Mouse (Mus musculus) hindbrain, postnatal 0 days (tissue): ENCODE data around the gene Dpf3. TPM values are rescaled to one million over a fixed set of nuclear protein-coding genes. Genes with fewer than 3 reads are reported as not detected.

Experiments
- ATAC-seq: fragments of 200-750 bp; cut with Nextera tagmentation; 2 replicates; pipeline ENCODE4 v1.8.0; 2017; ENCODE audit warnings: mild to moderate bottlenecking, moderate TSS enrichment, moderate library complexity
- DNase-seq: peaks from one replicate; pipeline ENCODE4 v3.0.0-alpha.2; 2015; ENCODE audit warnings: low spot score
- H3K27ac ChIP-seq: fragments of 300-500 bp; sonication (generic); 2 replicates; pipeline ENCODE4 v1.5.1; 2014; ENCODE audit warnings: mild to moderate bottlenecking
- H3K27me3 ChIP-seq: fragments of 300-500 bp; sonication (generic); 2 replicates; pipeline ENCODE4 v1.6.1; 2014; ENCODE audit warnings: low read length, mixed read lengths; ENCODE audit not compliant: insufficient read depth
- H3K36me3 ChIP-seq: fragments of 300-500 bp; sonication (generic); 2 replicates; pipeline ENCODE4 v1.6.1; 2014; ENCODE audit warnings: low read length, mixed read lengths; ENCODE audit not compliant: insufficient read depth
- H3K4me1 ChIP-seq: fragments of 300-500 bp; sonication (generic); 2 replicates; pipeline ENCODE4 v1.6.1; 2014; ENCODE audit warnings: antibody characterized with exemption, low read length, mixed read lengths; ENCODE audit not compliant: insufficient read depth
- H3K4me2 ChIP-seq: fragments of 300-500 bp; sonication (generic); 2 replicates; pipeline ENCODE4 v1.6.1; 2014; ENCODE audit warnings: low read depth, mild to moderate bottlenecking, low read length, moderate library complexity, mixed read lengths
- H3K4me3 ChIP-seq: fragments of 300-500 bp; sonication (generic); 2 replicates; pipeline ENCODE4 v1.5.1; 2014; ENCODE audit warnings: low read length
- H3K9ac ChIP-seq: fragments of 300-500 bp; sonication (generic); replicated peaks from 2 replicates; pipeline ENCODE4 v1.6.1; 2014; ENCODE audit warnings: mild to moderate bottlenecking, low read length, moderate library complexity, mixed read lengths
- H3K9me3 ChIP-seq: fragments of 300-500 bp; sonication (generic); 2 replicates; pipeline ENCODE4 v1.6.1; 2016; ENCODE audit warnings: low read length, mixed read lengths
- CTCF ChIP-seq: IDR thresholded peaks from 2 replicates; pipeline ENCODE4 v1.5.1; 2016; ENCODE audit warnings: antibody characterized with exemption, control low read depth, low read depth
- WGBS: fragments of 180-500 bp; shearing (Covaris S2); extraction: QIAGEN DNeasy Blood & Tissue Kit; methylation state at CpG from one replicate; pipeline ENCODE4 v1.1.7; 2014; 5-methylcytosine and 5-hydroxymethylcytosine counted together
- polyA plus RNA-seq: library from polyadenylated mRNA; unstranded; fragments of >200 nt; fragmentation: Nextera tagmentation; extraction: Ambion mirVana; gene quantifications from 2 replicates; pipeline ENCODE4 v1.2.1, GENCODE M21; 2015
- total RNA-seq: library from RNA; depleted of rRNA; stranded (reverse); fragments of >200 nt; gene quantifications from 2 replicates; pipeline ENCODE4 v1.2.3, GENCODE M21; 2014

Dpf3 gene
- total and polyA plus RNA-seq, 2 experiments from 2014 or later: 19.8 to 38.9 TPM

DNA sequence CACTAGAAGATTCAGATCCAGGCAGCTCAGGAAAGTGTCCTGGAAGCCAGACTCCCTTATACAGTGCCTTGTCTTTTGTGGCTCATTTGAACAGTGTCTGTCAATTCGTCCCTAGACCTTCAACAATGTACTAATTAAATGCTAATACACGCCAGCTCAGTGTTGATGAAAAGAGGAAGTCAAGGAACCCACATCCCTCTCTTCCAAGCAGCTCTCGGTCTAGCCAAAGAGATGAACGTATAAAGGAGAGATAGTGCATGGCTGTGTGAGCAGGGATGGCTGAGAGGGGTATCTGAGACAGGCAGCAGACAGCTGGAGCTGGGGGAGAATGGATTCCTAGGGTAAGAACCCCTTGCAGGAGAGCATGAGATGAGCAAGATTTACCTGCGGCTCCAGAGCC, 189.2 kb downstream of the Dpf3 start:
- no peak overlapping the region for H3K4me3 ChIP-seq
- H3K4me1 ChIP-seq: peaks cover 17% of the 10 kb centered on the region
- no peak for DNase-seq
- no peak overlapping the region for H3K27ac ChIP-seq
- no peak for TF ChIP-seq CTCF
- H3K27me3 ChIP-seq: no peaks in the 10 kb centered on the region
- no peak for ATAC-seq
- no peak overlapping the region for H3K4me2 ChIP-seq
- no peaks in the 10 kb centered on the region for H3K36me3 ChIP-seq
- no peaks in the 10 kb centered on the region for H3K9me3 ChIP-seq
- 82% methylated on average over 5 of the region's 5 CpGs for WGBS
- H3K9ac ChIP-seq: no peak overlapping the region

DNA sequence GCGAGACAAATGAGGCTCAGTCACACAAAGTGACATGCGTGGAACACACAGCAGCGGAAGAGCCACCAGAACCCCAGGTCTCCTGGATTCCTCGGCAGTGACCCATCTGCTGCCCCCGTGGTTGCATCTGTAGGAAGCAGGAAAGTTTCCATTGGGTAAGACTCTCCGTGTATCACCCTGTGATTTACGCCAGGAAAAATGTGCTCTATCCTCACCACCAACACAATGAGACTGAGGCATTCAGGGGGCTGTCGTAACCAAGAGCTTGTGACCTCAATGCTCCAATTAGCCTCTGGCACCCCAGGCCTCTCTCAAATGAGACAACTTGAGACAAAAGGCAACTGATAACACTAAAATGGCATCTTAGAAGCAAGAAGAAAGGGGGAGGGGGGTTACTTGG, 192.5 kb downstream of the Dpf3 start:
- no peaks in the 10 kb centered on the region for H3K36me3 ChIP-seq
- H3K9ac ChIP-seq: no peak overlapping the region
- 52% methylated on average over 8 of the region's 8 CpGs for WGBS
- no peak for TF ChIP-seq CTCF
- H3K4me2 ChIP-seq: no peak overlapping the region
- no peak overlapping the region for H3K4me3 ChIP-seq
- no peaks in the 10 kb centered on the region for H3K27me3 ChIP-seq
- H3K27ac ChIP-seq: no peak overlapping the region
- no peaks in the 10 kb centered on the region for H3K4me1 ChIP-seq
- no peak for ATAC-seq
- DNase-seq: no peak
- no peaks in the 10 kb centered on the region for H3K9me3 ChIP-seq

DNA sequence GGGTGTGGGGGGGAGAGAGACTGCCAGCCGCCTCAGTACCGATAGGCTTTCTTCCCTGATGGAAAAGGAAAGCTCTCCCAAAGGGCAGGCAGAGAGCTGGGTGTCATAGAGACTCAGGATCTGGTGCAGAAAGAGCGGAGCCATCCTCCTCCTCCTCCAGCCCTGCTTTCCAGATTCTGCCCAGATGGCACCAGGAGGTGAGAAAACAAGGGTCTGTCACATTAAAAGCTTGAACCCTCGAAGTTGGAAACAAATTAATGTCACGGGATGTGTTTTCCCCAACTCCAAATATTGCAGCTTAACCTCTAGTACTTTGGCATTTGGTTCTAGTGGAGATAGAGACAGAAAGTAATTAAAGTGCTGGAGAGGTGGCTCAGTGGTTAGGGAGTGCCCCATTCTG, 195.6 kb downstream of the Dpf3 start:
- Histone ChIP-seq H3K27ac (no peak overlapping the region), H3K36me3 (no peaks in the 10 kb centered on the region), H3K4me3 (no peak overlapping the region), H3K4me1 (no peaks in the 10 kb centered on the region), H3K27me3 (no peaks in the 10 kb centered on the region), H3K9ac (no peak overlapping the region), H3K9me3 (no peaks in the 10 kb centered on the region), H3K4me2 (no peak overlapping the region)
- TF ChIP-seq CTCF: no peak
- ATAC-seq (no peak), DNase-seq (no peak)
- WGBS: 74% methylated on average over 5 of the region's 5 CpGs

DNA sequence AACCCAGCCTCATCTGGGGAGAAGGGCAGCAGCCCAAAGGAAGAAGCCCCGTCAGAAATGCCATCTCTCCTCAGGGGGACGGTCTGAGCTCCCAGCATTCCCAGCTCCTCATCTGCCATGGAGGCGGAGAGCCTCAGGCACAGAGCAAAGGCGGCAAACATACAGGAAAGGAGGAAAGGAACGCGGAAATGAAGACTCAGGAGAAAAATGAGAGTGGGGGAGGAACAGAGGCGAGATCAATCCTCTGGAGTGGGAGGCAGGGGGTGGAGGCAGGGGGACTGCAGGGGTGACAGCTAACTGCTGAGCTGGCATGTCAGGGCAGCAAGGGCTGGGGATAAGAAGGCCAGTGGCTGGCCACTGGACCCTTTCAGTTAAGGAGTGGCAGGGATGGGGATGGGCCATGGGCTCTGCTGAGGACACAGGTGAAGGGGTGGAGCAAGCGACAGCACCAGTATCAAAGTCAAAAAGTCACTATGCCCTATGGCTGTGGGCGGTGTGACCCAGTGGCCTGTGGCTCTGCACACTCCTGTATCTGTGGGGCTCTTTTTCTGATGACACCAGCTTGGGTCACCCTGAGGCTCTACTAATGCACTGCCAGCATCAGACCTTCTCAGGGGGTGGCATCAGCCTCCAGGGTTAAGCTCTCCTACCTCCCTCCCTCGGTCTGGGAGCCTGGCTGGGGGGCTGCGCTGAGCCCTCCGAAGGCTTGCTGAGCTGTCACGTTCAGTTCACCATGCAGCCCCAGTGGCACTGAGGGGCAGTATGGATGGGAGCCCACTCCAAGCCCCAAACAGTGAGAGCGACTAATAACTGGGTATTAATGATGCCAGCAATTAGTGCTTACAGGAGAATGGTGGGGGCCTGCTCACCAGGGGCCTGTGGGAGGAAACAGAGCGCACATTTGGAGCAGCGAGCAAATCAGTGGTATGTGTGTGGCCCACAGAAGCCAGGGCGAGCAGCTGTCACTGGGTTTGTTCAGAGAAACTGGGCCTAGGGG, 200.7 kb downstream of the Dpf3 start:
- H3K36me3 ChIP-seq: no peaks in the 10 kb centered on the region
- no peak overlapping the region for H3K4me2 ChIP-seq
- DNase-seq (no peak), ATAC-seq (peak; percentile 67; the same call in 1 of the 2 replicates)
- no peak overlapping the region for H3K27ac ChIP-seq
- H3K9me3 ChIP-seq: no peaks in the 10 kb centered on the region
- H3K4me1 ChIP-seq: no peaks in the 10 kb centered on the region
- 51% methylated on average over 17 of the region's 17 CpGs for WGBS
- no peak for TF ChIP-seq CTCF
- H3K9ac ChIP-seq: no peak overlapping the region
- H3K4me3 ChIP-seq: no peak overlapping the region
- H3K27me3 ChIP-seq: no peaks in the 10 kb centered on the region

GRCm38 (mm10) chr12:83283591-83284320, 203.8 kb downstream of the Dpf3 start:
- ATAC-seq: no peak
- H3K9me3 ChIP-seq: no peaks in the 10 kb centered on the region
- TF ChIP-seq CTCF: no peak
- 70% methylated on average over 6 of the region's 6 CpGs for WGBS
- no peaks in the 10 kb centered on the region for H3K27me3 ChIP-seq
- no peak overlapping the region for H3K9ac ChIP-seq
- no peak overlapping the region for H3K27ac ChIP-seq
- peaks cover 5% of the 10 kb centered on the region; the same call in 1 of the 2 replicates for H3K4me1 ChIP-seq
- no peaks in the 10 kb centered on the region for H3K36me3 ChIP-seq
- H3K4me2 ChIP-seq: no peak overlapping the region
- DNase-seq: no peak
- no peak overlapping the region for H3K4me3 ChIP-seq

DNA sequence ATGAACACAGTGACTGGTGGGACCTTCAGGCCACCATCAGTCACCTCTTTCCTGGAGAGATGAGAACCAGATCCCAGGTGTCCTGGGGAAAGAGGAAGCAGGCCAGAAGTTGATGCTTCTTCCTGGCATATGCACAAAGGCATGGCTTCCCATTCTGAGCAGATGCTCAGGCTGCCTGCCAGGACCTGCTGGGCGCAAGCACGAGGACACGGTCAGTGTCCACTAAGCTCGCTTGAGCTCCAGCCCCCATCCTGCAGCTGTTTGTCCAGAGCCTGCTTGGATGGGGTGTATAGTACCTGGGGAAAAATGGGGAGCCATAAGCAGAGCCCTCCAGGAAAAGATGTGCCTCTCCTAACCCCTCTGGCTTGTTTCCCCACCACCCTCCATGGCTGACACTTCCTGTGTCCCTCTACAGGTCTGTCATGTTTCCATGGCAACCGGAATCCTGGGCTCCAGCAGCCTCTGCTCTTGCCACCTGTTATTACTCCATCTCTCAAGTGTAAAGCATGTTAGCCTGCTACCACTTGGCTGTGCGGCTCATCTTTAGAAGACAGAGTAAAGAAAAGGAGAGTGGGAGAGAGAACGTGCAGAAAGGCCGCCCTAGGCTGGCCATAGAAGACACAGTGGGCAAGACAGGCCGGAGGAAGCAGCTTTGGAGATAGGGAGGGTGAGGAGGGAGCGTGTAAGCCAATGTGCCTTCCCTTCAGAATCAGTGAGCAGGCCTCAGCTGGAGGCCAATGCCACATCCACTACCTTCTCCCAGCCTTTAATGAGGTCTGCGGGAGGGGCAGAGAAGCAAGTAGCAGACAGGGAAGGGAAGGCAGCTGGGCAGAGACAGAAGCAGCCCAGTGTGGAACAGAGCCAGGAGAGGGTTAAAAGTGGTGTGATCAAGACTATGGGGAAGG, 209.7 kb downstream of the Dpf3 start:
- WGBS: 23% methylated on average over 11 of the region's 11 CpGs
- Histone ChIP-seq H3K4me2 (no peak overlapping the region; the same call in 1 of the 2 replicates), H3K36me3 (no peaks in the 10 kb centered on the region), H3K27me3 (no peaks in the 10 kb centered on the region), H3K4me3 (no peak overlapping the region), H3K27ac (peak overlapping the region; percentile 81), H3K9ac (no peak overlapping the region), H3K4me1 (peaks cover 13% of the 10 kb centered on the region), H3K9me3 (no peaks in the 10 kb centered on the region)
- TF ChIP-seq CTCF: no peak
- DNase-seq (peak; percentile 90), ATAC-seq (peak; percentile 92)
